Mouse (Mus musculus) layer of hippocampus, adult 8-10 months (tissue): ENCODE measurements around the gene Lrp2bp. TPM values are rescaled to one million over a fixed set of nuclear protein-coding genes. Genes with fewer than 3 reads are reported as not detected.

ENCODE experiments used
- DNase-seq, 2 experiments: peaks; one replicate each; pipeline ENCODE4 v3.0.0; 2022; ENCODE audit warnings: low spot score in 2 of 2
- total RNA-seq, 4 experiments: library from RNA; stranded (reverse); gene quantifications; 2 replicates each; pipeline ENCODE4 v1.2.4; 2022

Gene Lrp2bp
- total RNA-seq = under 1 TPM; 0.18 to 0.91 (median 0.43) TPM

GRCm38 (mm10) chr8:45999138-45999783 lies at the start of gene Lrp2bp:
Gene Lrp2bp (plus strand): TSS chr8:45999303.
- DNase-seq = no peak

GRCm38 (mm10) chr8:45950622-45951021 lies 48.5 kb upstream of the Lrp2bp start:
- DNase-seq = no peak

- no peak for DNase-seq
These were observed 28.2 kb upstream of the Lrp2bp start for GRCm38 (mm10) chr8:45970894-45971293.

- DNase-seq = no peak
These were observed 25.1 kb upstream of the Lrp2bp start for GRCm38 (mm10) chr8:45973988-45974505.

- DNase-seq = peak; percentile 98
These were observed 23.8 kb upstream of the Lrp2bp start, which contains the start of the genes 1700029J07Rik and Ufsp2 for GRCm38 (mm10) chr8:45975126-45975836. Gene 1700029J07Rik (minus strand): TSS chr8:45975252. Gene Ufsp2 (plus strand): TSS chr8:45975528.

GRCm38 (mm10) chr8:45975837-45976468 lies 23.1 kb upstream of the Lrp2bp start:
- no peak for DNase-seq

GRCm38 (mm10) chr8:45986665-45987064 lies 12.4 kb upstream of the Lrp2bp start:
- no peak for DNase-seq

- DNase-seq = no peak
These were observed 10.9 kb upstream of the Lrp2bp start for GRCm38 (mm10) chr8:45988189-45988588.

- DNase-seq = no peak
These were observed 8.3 kb upstream of the Lrp2bp start for GRCm38 (mm10) chr8:45990631-45991310.

- DNase-seq = no peak
These were observed 5.0 kb upstream of the Lrp2bp start for GRCm38 (mm10) chr8:45994111-45994510.

GRCm38 (mm10) chr8:45995576-45995975 lies 3.5 kb upstream of the Lrp2bp start:
- no peak for DNase-seq

GRCm38 (mm10) chr8:45998228-45998627 lies 875 bp upstream of the Lrp2bp start:
- no peak for DNase-seq

- peak; percentile 97 for DNase-seq
These were observed 942 bp downstream of the Lrp2bp start for GRCm38 (mm10) chr8:45999784-46000705.

- no peak for DNase-seq
These were observed 6.5 kb downstream of the Lrp2bp start, which contains the start of gene Ankrd37 for GRCm38 (mm10) chr8:46005596-46005995. Gene Ankrd37 (minus strand): TSS chr8:46005707.

- DNase-seq = no peak
These were observed 8.1 kb downstream of the Lrp2bp start for GRCm38 (mm10) chr8:46007050-46007672.

- DNase-seq = no peak
These were observed 11.2 kb downstream of the Lrp2bp start for GRCm38 (mm10) chr8:46010306-46010705.

GRCm38 (mm10) chr8:46010746-46011680 lies 11.9 kb downstream of the Lrp2bp start:
- DNase-seq = no peak

GRCm38 (mm10) chr8:46022203-46022602 lies 23.1 kb downstream of the Lrp2bp start:
- DNase-seq = no peak

GRCm38 (mm10) chr8:46022758-46023157 lies 23.7 kb downstream of the Lrp2bp start:
- DNase-seq = no peak
